Mouse (Mus musculus): ENCODE measurements around the gene Lsm11. TPM values are rescaled to one million over a fixed set of nuclear protein-coding genes. Genes with fewer than 3 reads are reported as not detected.
"Not testable (repeated sequence)": the region's sequence is repeated elsewhere in the genome, so short reads cannot be mapped to it uniquely, and the experiment has no call there.

Lsm11 gene
- total RNA-seq, 2 experiments from 2014 or later, result 3.8 to 4.0 TPM

- intact Hi-C loops (cut with DNase I), result loop anchor here (10.0 kb wide), 2 partner anchors 132 to 882 kb away; no protein-coding TSS in a partner anchor
- DNase-seq, result no peak
Observed at GRCm38 (mm10) chr11:45886596-45886995, 58.1 kb downstream of the Lsm11 start.

GRCm38 (mm10) chr11:45885606-45886230, 59.0 kb downstream of the Lsm11 start:
- intact Hi-C loops (cut with DNase I), result loop anchor here (10.0 kb wide), 2 partner anchors 131 to 881 kb away; no protein-coding TSS in a partner anchor
- DNase-seq, result no peak

DNA sequence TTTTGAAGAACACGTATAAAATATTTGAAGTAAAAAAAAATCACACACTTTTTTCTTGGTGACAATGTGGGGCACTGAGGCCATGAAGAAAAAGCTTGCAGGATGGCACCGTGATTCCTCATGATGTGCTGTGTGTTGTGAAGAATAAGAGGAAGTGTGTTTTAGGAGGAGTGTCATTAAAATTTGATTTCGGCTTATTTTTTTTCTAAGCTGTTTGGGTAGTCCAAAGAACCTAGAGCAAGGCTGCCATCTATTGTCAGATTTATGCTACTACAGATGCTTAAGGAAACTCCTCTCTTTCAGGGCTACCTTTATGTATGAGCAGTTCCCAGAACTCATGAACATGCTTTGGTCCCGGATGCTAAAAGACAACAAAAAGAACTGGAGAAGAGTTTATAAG, 60.7 kb downstream of the Lsm11 start:
- intact Hi-C loops (cut with DNase I), result loop anchor here (1.0 to 10.0 kb wide), 6 partner anchors 89 to 1297 kb away; no protein-coding TSS in a partner anchor
- DNase-seq, result no peak

- DNase-seq, result no peak
Observed at GRCm38 (mm10) chr11:45883270-45883931, 61.3 kb downstream of the Lsm11 start.

DNA sequence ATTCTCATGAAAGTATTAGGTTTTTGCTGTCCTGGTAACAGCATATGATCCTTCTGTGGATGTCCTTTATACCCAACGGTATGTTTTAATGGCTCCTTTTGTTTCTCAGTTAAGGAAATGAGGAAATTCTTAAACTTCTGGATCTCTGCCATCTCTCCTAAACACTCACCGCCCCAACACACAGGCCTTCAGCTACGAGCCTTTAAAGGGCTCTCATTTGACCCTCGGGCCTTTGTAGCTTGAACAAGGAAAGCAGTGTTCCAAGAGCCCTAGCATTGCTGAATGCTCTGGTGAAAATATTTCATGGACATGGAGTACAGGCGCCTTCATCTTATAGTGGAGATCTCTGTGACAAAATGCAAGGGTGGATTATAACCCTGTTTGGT, 63.1 kb downstream of the Lsm11 start:
- no peak for DNase-seq
- intact Hi-C loops (cut with DNase I), result loop anchor here (2.0 to 10.0 kb wide), 6 partner anchors 29 to 1294 kb away; partner anchors contain the start of gene Clint1

More at GRCm38 (mm10) chr11:45883270-45883931, 61.3 kb downstream of the Lsm11 start:
- intact Hi-C loops (cut with DNase I), result loop anchor here (5.0 to 10.0 kb wide), 5 partner anchors 129 to 1296 kb away; no protein-coding TSS in a partner anchor

- DNase-seq, result peak; percentile 35 to 62
- intact Hi-C loops (cut with DNase I), result loop anchor here (2.0 to 10.0 kb wide), 6 partner anchors 28 to 1294 kb away; partner anchors contain the start of gene Clint1
Observed at GRCm38 (mm10) chr11:45881026-45881682, 63.6 kb downstream of the Lsm11 start.

GRCm38 (mm10) chr11:45879366-45879765, 65.4 kb downstream of the Lsm11 start:
- intact Hi-C loops (cut with DNase I); DNase-seq: not testable (repeated sequence)

Other genes starting within 250 kb of the Lsm11 start
- 10 to 100 TPM; 43.2 to 43.7 TPM for gene Clint1, start 92.9 kb downstream of the Lsm11 start, total RNA-seq (2021)
- gene Thg1l, start 10.6 kb upstream of the Lsm11 start, total RNA-seq (2021), result 1 to 10 TPM; 5.4 TPM
- under 1 TPM; 0.14 to 0.17 TPM for gene Sox30, start 35.4 kb upstream of the Lsm11 start, total RNA-seq (2021)
- 1 to 10 TPM; 1.3 to 1.9 TPM for gene Gm12166, start 107.4 kb upstream of the Lsm11 start, total RNA-seq (2021)
- 10 to 100 TPM; 21.2 to 49.2 TPM for gene Adam19, start 111.1 kb upstream of the Lsm11 start, total RNA-seq (2021)
- under 1 TPM; 0.08 to 0.11 TPM for gene Nipal4, start 221.6 kb upstream of the Lsm11 start, total RNA-seq (2021)